Mouse (Mus musculus) kidney, adult 2 months (tissue): Measurements from ENCODE around the gene Tenm3. TPM values are rescaled to one million over a fixed set of nuclear protein-coding genes. Genes with fewer than 3 reads are reported as not detected.

ENCODE experiments used
- DNase-seq: peaks from one replicate; pipeline ENCODE4 v3.0.0; 2021
- H3K27ac ChIP-seq: fragments of 200-500 bp; 2 replicates; pipeline ENCODE4 v1.5.1; 2012; ENCODE audit warnings: low read depth, low read length, control low read depth, inconsistent platforms; ENCODE audit not compliant: insufficient read depth
- H3K27me3 ChIP-seq: fragments of 200-500 bp; replicated peaks from 2 replicates; pipeline ENCODE4 v1.6.1; 2012; ENCODE audit warnings: mild to moderate bottlenecking, moderate library complexity, low read length, inconsistent platforms; ENCODE audit not compliant: control insufficient read depth, insufficient read depth
- H3K36me3 ChIP-seq: fragments of 200-500 bp; 2 replicates; pipeline ENCODE4 v1.6.1; 2012; ENCODE audit warnings: mild to moderate bottlenecking, moderate library complexity, low read length, inconsistent platforms; ENCODE audit not compliant: control insufficient read depth, insufficient read depth
- H3K4me1 ChIP-seq: fragments of 200-500 bp; 2 replicates; pipeline ENCODE4 v1.6.1; 2011; ENCODE audit warnings: low read length; ENCODE audit not compliant: control insufficient read depth, insufficient read depth
- H3K4me3 ChIP-seq: fragments of 200-500 bp; 2 replicates; pipeline ENCODE4 v1.5.1; 2011; ENCODE audit warnings: mild to moderate bottlenecking, low read depth, low read length, control low read depth; ENCODE audit not compliant: insufficient read depth
- CTCF ChIP-seq: fragments of 200-500 bp; conservative IDR thresholded peaks from 2 replicates; pipeline ENCODE4 v1.5.1; 2011; ENCODE audit warnings: low read depth, mild to moderate bottlenecking, control low read depth, low read length, moderate library complexity, mixed read lengths; ENCODE audit not compliant: insufficient read depth, insufficient read length
- POLR2A ChIP-seq: fragments of 200-500 bp; IDR thresholded peaks from one replicate; pipeline ENCODE4 v1.6.1; 2011; ENCODE audit warnings: low read depth, low read length, control low read depth
- WGBS: fragments of 180-500 bp; shearing (Covaris S2); methylation state at CpG from one replicate; pipeline ENCODE4 v1.1.7; 2018; 5-methylcytosine and 5-hydroxymethylcytosine counted together
- polyA plus RNA-seq: library from polyadenylated mRNA; depleted of rRNA; stranded (reverse); fragments of >200 nt; gene quantifications from 2 replicates; pipeline ENCODE4 v1.2.3, GENCODE M21; 2012

Tenm3 gene
- polyA plus RNA-seq, 1 experiment, result 2.0 TPM

DNA sequence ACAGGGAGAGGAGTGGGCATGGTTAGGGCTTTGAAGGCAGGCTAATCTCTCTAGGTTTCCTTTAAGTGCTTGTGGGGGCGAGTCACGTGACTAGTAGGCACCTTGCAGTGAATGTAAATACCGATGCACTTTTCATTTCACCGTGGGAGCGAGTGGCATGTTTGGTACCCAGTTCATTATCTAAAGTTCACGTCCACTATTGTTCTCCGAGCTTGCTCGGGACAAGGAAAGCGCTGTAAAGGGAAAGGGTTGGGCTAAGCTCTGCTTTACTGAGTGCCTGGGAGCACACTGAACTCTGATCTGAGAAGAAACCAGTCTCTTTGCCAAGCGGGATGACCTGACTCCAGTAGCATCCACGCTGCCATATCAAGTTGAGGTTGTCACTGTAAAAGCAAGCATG lies 619.0 kb downstream of the Tenm3 start:
- TF ChIP-seq CTCF, result no peak
- no peak for TF ChIP-seq POLR2A
- WGBS, result 59% methylated on average over 11 of the region's 11 CpGs
- no peak for DNase-seq
- no peaks in the 10 kb centered on the region for H3K36me3 ChIP-seq
- H3K4me3 ChIP-seq, result no peak overlapping the region
- 0 out of 2 replicates have a peak, but pooled peaks cover 3% of the 10 kb centered on the region for H3K4me1 ChIP-seq
- no peaks in the 10 kb centered on the region for H3K27me3 ChIP-seq
- H3K27ac ChIP-seq, result no peak overlapping the region

DNA sequence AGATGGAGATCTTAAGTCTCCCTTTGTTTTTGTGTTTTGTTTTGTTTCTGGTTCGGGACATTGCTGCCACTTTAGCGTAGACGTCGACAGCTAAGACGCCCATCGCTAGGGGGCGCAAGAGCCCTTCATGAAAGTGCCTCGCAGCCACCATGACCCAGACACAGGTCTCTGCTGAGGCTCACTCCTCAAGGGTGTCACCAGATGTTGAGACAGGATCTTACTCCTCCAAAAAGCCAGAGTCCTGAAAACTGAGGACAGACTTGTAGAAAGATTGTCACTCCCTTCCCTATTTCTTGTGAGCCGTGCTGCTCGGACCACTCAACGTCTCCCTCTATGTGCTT lies 621.4 kb downstream of the Tenm3 start:
- TF ChIP-seq CTCF, result peak; percentile 97
- TF ChIP-seq POLR2A, result no peak
- 0 out of 2 replicates have a peak, but pooled peaks cover 3% of the 10 kb centered on the region for H3K4me1 ChIP-seq
- H3K36me3 ChIP-seq, result no peaks in the 10 kb centered on the region
- no peaks in the 10 kb centered on the region for H3K27me3 ChIP-seq
- peak overlapping the region; percentile 44 for H3K4me3 ChIP-seq
- no peak overlapping the region for H3K27ac ChIP-seq
- 10% methylated on average over 11 of the region's 11 CpGs for WGBS
- DNase-seq, result peak; percentile 86

DNA sequence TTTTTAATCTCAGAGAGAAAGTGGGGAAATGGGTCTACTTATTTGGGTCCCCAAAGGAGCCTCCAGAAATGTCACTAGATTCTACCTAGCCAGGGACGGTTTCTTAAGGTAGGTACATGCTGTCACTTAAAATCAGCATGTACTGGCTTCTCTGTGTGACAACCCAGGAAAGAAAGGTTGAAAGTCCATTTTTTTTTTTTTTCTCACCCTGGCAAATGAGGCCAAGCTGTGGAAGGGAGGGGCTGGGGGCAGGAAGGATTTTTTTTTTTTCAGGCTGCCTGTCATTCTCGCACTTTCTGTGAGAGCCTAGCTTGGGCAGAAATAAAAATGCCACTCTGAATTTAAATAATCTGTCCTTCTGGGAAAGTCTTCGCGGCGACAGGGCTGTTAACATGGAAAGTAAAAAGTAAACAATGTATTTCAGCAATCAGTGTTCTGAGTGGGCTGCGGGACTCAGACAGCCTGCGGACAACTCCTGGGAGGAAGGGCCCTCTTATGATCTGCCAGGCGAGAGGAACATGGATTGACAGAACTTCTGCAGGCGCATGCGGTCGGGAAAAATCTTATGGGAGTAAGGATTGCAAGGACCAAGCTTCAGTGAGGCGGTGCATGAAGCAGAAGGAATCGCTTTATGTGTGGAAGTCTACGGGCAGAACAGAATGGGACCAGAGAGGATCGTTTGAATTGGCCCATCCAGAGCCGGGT lies 621.9 kb downstream of the Tenm3 start:
- TF ChIP-seq CTCF, result no peak
- no peak for TF ChIP-seq POLR2A
- Histone ChIP-seq H3K27me3 (no peaks in the 10 kb centered on the region), H3K4me1 (0 out of 2 replicates have a peak, but pooled peaks cover 3% of the 10 kb centered on the region), H3K4me3 (peak overlapping the region; percentile 44), H3K36me3 (no peaks in the 10 kb centered on the region), H3K27ac (no peak overlapping the region)
- DNase-seq, result peak; percentile 58
- 9% methylated on average over 16 of the region's 16 CpGs for WGBS

DNA sequence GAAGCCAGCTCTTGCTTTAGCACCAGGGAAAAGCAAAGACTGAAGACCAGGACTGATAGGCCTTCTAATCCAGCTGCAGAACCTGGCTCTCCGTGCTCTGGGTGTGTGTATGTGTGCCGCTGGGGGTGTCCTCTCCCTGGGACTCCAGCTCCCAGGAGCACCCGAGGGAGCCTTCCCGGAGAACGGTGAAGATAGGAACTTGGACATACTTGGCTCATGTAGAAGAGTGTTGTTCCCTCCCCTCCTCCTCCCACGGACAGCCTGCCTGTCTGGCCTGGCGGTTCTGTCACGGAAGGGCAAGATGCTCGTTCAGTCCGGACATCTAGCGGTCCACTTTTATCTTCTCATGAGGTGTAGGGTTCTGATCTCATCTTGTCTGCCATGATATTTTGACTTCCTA lies 622.4 kb downstream of the Tenm3 start:
- TF ChIP-seq CTCF (no peak), POLR2A (no peak)
- Histone ChIP-seq H3K27ac (no peak overlapping the region), H3K27me3 (no peaks in the 10 kb centered on the region), H3K4me3 (no peak overlapping the region), H3K36me3 (no peaks in the 10 kb centered on the region), H3K4me1 (0 out of 2 replicates have a peak, but pooled peaks cover 3% of the 10 kb centered on the region)
- DNase-seq, result no peak
- 53% methylated on average over 11 of the region's 11 CpGs for WGBS

DNA sequence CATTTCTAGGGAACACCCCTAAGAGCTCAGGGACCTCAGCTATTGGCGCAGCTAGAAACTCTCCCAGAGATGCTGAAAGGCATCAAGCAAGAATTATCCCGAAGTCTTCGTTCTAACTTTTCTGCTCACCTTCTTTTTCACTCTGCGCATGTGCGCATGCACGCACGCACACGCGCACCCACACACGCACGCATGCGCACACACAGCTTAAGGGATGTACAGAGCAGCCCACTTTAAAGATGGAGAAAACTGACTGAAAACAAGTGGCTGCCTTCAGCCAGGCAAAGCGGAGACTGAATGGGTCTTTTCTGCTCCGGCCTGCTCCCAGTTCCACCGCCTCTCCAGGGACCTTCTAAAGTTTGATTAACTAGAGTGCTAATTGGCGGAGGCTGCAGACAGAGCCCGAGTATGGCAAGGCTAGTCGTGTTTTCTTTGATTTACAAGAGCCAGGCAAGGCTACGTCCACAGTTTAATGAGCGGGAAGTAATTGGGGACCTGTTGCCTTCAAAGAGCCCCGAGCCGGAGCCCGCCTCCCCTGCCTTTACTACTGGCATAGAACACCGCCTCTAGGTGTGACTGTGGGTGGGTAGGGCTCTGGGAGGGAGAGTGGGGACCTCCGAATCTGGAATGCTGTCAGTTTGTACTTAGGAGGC lies 623.1 kb downstream of the Tenm3 start:
- no peak for TF ChIP-seq CTCF
- TF ChIP-seq POLR2A, result no peak
- Histone ChIP-seq H3K4me1 (0 out of 2 replicates have a peak, but pooled peaks cover 3% of the 10 kb centered on the region), H3K27ac (no peak overlapping the region), H3K4me3 (no peak overlapping the region), H3K36me3 (no peaks in the 10 kb centered on the region), H3K27me3 (no peaks in the 10 kb centered on the region)
- WGBS, result 74% methylated on average over 25 of the region's 25 CpGs
- no peak for DNase-seq

DNA sequence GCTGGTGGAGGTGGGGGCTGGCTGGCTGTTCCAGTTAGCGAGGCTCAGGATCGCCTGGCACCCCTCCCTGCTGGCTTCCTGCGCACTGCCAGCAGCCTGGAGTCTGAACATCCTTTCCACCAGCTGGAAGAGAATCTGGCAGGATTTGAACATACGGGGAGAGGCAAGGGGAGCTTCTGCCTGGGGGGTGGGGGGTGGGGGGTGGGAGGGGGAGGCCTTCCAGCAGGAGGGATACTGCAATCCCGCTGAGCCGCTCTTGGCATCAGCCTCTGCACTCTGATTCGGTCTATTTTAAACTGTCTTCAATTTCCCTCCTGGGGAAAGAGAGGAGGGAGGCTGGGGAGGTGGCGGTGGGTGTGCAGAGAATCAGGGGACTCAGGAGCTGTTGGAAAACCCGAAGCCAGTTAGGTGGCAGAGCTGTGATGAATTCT lies 628.7 kb downstream of the Tenm3 start:
- Histone ChIP-seq H3K27me3 (no peaks in the 10 kb centered on the region), H3K27ac (no peak overlapping the region), H3K4me3 (no peak overlapping the region), H3K4me1 (no peaks in the 10 kb centered on the region), H3K36me3 (no peaks in the 10 kb centered on the region)
- TF ChIP-seq CTCF (no peak), POLR2A (no peak)
- no peak for DNase-seq
- WGBS, result 63% methylated on average over 9 of the region's 9 CpGs

- no peak overlapping the region for H3K4me3 ChIP-seq
- H3K36me3 ChIP-seq, result no peaks in the 10 kb centered on the region
- H3K27me3 ChIP-seq, result no peaks in the 10 kb centered on the region
- TF ChIP-seq POLR2A (no peak), CTCF (no peak)
- H3K27ac ChIP-seq, result no peak overlapping the region
- H3K4me1 ChIP-seq, result no peaks in the 10 kb centered on the region
- DNase-seq, result no peak
- 60% methylated on average over 6 of the region's 6 CpGs for WGBS
Observed at GRCm38 (mm10) chr8:48214386-48214785, 629.4 kb downstream of the Tenm3 start.
